ENCODE assay signal across 29 mouse cellular contexts in the genomic region with DNA sequence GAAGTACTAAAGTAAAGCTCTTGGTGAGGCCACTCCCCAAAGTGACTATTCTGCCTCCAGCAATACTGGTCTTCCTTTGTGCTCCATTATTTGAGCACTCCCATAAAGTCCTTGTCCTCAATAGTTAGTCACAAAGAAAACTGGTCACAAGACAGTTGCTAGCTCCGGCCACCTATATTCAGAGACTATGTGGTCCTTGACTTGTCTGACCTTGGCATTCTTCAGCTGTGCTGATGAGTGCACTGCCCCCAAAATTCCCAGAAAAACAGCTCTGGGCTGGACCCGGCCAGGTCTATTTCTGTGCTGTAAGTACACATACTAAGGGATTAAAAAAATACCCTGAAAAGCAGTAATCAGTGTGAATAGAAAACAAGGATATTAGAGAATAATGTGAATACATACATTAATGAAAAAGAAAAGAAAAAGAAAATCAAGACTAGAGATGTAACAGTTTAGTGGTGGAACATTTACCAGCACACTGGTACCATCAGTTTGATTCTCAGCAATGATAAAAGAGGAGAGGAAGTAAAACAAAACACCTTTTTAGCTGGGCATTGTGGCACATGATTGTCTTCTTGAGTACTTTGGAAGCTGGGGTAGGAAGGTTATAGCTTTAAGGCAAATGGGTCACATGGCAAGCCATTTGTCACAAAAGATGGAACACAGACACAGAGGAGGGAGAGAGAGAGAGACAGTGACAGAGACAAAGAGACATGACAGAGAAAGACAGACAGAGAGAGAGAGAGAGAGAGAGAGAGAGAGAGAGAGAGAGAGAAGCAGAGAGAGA. TPM values are rescaled to one million over a fixed set of nuclear protein-coding genes. Genes with fewer than 3 reads are reported as not detected.
DNase-seq lines count a peak whose midpoint lies in the region; ATAC-seq lines count a peak whose summit lies in the region.
"Had no signal": no experiment of that assay in that cellular context is flagged by ENCODE, and none has a peak within 500 bp of the region (broad histone marks: within the 10 kb centered on the region; RNA-seq: fewer than 3 reads in every experiment).

No protein-coding gene starts in this region.

- H3K27ac ChIP-seq in heart, embryonic 11.5 days (ENCODE audit: low read depth, low read length) = peak overlapping the region; percentile 3; the same call in 1 of the 2 replicates
- no peak overlapping the region for H3K27ac ChIP-seq in midbrain, embryonic 11.5 days (ENCODE audit: low read depth, low read length)
- H3K27ac ChIP-seq: forebrain, embryonic 13.5 days; heart, embryonic 13.5 days; hindbrain, embryonic 12.5 days; kidney, postnatal 0 days; limb, embryonic 10.5 days; limb, embryonic 15.5 days; liver, embryonic 13.5 days; midbrain, embryonic 13.5 days; stomach, embryonic 15.5 days had no signal

- no peaks in the 10 kb centered on the region; the same call in 1 of the 2 replicates for H3K4me1 ChIP-seq in heart, embryonic 11.5 days (ENCODE audit: control insufficient read depth, insufficient read depth, low read length)
- no peaks in the 10 kb centered on the region for H3K4me1 ChIP-seq in midbrain, embryonic 11.5 days (ENCODE audit: control insufficient read depth, insufficient read depth, low read length)
- H3K4me1 ChIP-seq: forebrain, embryonic 13.5 days; hindbrain, embryonic 12.5 days; limb, embryonic 10.5 days; limb, embryonic 15.5 days; liver, embryonic 13.5 days; megakaryocyte, embryonic 14.5 days; midbrain, embryonic 13.5 days; stomach, embryonic 15.5 days had no signal

- no peaks in the 10 kb centered on the region for H3K36me3 ChIP-seq in heart, embryonic 11.5 days (ENCODE audit: control insufficient read depth, insufficient read depth, low read length)
- H3K36me3 ChIP-seq in midbrain, embryonic 11.5 days (ENCODE audit: control insufficient read depth, insufficient read depth, low read length) = no peaks in the 10 kb centered on the region
- H3K36me3 ChIP-seq: heart, embryonic 13.5 days; hindbrain, embryonic 12.5 days; limb, embryonic 10.5 days; limb, embryonic 15.5 days; liver, embryonic 13.5 days; midbrain, embryonic 13.5 days; stomach, embryonic 15.5 days had no signal

- no peaks in the 10 kb centered on the region for H3K9me3 ChIP-seq in heart, embryonic 11.5 days (replicated peaks; ENCODE audit: control insufficient read depth, low read length)
- no peaks in the 10 kb centered on the region for H3K9me3 ChIP-seq in midbrain, embryonic 11.5 days (ENCODE audit: control insufficient read depth, low read length)
- H3K9me3 ChIP-seq: forebrain, embryonic 13.5 days; heart, embryonic 13.5 days; hindbrain, embryonic 12.5 days; limb, embryonic 10.5 days; limb, embryonic 15.5 days; liver, embryonic 13.5 days; midbrain, embryonic 13.5 days; stomach, embryonic 15.5 days had no signal

- peak; percentile 64 to 84 for DNase-seq in adrenal gland, adult (ENCODE audit: inconsistent age in 2 of 2, low spot score in 1 of 2)
- no peak for DNase-seq in adrenal gland, postnatal 4 days (ENCODE audit: low spot score in 2 of 2)
- no peak for DNase-seq in heart, postnatal 36 days
- DNase-seq in ZHBTc4 (ENCODE audit: low read depth, low spot score) = peak; percentile 91
- DNase-seq in left cerebral cortex, postnatal 25 days (ENCODE audit: low spot score in 2 of 2) = no peak
- no peak for DNase-seq in midbrain, embryonic 11.5 days (ENCODE audit: low spot score, missing footprints)
- DNase-seq: cerebellum, adult 11-12 months; cerebellum, adult 9-11 months; gastrocnemius, postnatal 10 days; kidney, adult 8-10 months; kidney, postnatal 4 days; layer of hippocampus, postnatal 36 days; liver, embryonic 13.5 days; lung, adult 18-20 months; lung, postnatal 4 days; right cerebral cortex, postnatal 14 days; thymus, postnatal 14 days had no signal

- 37% methylated on average over 2 of the region's 2 CpGs for WGBS in heart, embryonic 11.5 days (ENCODE audit: insufficient replicate concordance)
- WGBS in midbrain, embryonic 11.5 days = 60% methylated on average over 2 of the region's 2 CpGs

- no peak overlapping the region for H3K9ac ChIP-seq in heart, embryonic 11.5 days (ENCODE audit: low read depth, low read length)
- no peak overlapping the region for H3K9ac ChIP-seq in midbrain, embryonic 11.5 days (ENCODE audit: low read length)
- H3K9ac ChIP-seq: forebrain, embryonic 13.5 days; heart, embryonic 13.5 days; hindbrain, embryonic 12.5 days; limb, embryonic 15.5 days; liver, embryonic 13.5 days; midbrain, embryonic 13.5 days; stomach, embryonic 15.5 days had no signal

- H3K4me2 ChIP-seq in heart, embryonic 11.5 days = no peak overlapping the region
- H3K4me2 ChIP-seq in midbrain, embryonic 11.5 days = no peak overlapping the region
- H3K4me2 ChIP-seq: forebrain, embryonic 13.5 days; heart, embryonic 13.5 days; hindbrain, embryonic 12.5 days; limb, embryonic 15.5 days; liver, embryonic 13.5 days; midbrain, embryonic 13.5 days; stomach, embryonic 15.5 days had no signal

- ATAC-seq in heart, embryonic 11.5 days (replicated peaks; ENCODE audit: insufficient number of reproducible peaks, low FRiP score, low TSS enrichment) = no peak
- no peak for ATAC-seq in midbrain, embryonic 11.5 days (ENCODE audit: low FRiP score)
- ATAC-seq: forebrain, embryonic 13.5 days; intestine, embryonic 16.5 days; lung, postnatal 0 days; midbrain, embryonic 13.5 days had no signal

- H3K27me3 ChIP-seq in heart, embryonic 11.5 days (ENCODE audit: control insufficient read depth, insufficient read depth, low read length) = no peaks in the 10 kb centered on the region
- H3K27me3 ChIP-seq in midbrain, embryonic 11.5 days (ENCODE audit: control insufficient read depth, insufficient read depth, low read length) = no peaks in the 10 kb centered on the region
- H3K27me3 ChIP-seq: forebrain, embryonic 13.5 days; heart, embryonic 13.5 days; hindbrain, embryonic 12.5 days; limb, embryonic 15.5 days; liver, embryonic 13.5 days; megakaryocyte, embryonic 14.5 days; midbrain, embryonic 13.5 days; stomach, embryonic 15.5 days had no signal

- no peak overlapping the region for H3K4me3 ChIP-seq in heart, embryonic 11.5 days (ENCODE audit: low read depth, low read length)
- no peak overlapping the region for H3K4me3 ChIP-seq in midbrain, embryonic 11.5 days (ENCODE audit: low read depth, low read length)
- H3K4me3 ChIP-seq: forebrain, embryonic 13.5 days; heart, embryonic 13.5 days; hindbrain, embryonic 12.5 days; limb, embryonic 10.5 days; limb, embryonic 15.5 days; liver, embryonic 13.5 days; megakaryocyte, embryonic 14.5 days; midbrain, embryonic 13.5 days; stomach, embryonic 15.5 days had no signal

- intact Hi-C loops in heart, postnatal 36 days (cut with DNase I) = loop anchor here (5.0 kb wide), 1 partner anchor 364 kb away; a partner anchor contains a TSS
- intact Hi-C loops in left cerebral cortex, postnatal 25 days (cut with DNase I) = no loop called here

RNA-seq across cellular contexts. Expression of a gene that starts 12.6 kb away (rescaled TPM):
- total RNA-seq in adrenal gland, postnatal 4 days (2021) = 10 to 100 TPM; 20.6 to 20.7 TPM
- 22.2 and 23.9 TPM in 2 replicates for polyA plus RNA-seq in heart, embryonic 11.5 days (2014; fragmentation: Nextera tagmentation; extraction: Ambion mirVana)
- 10 to 100 TPM; 11.4 to 12.0 TPM for total RNA-seq in heart, postnatal 36 days (2021)
- total RNA-seq in left cerebral cortex, postnatal 25 days (2021) = 10 to 100 TPM; 12.2 to 12.7 TPM
- 11.9 and 14.2 TPM in 2 replicates for polyA plus RNA-seq in midbrain, embryonic 11.5 days (2014; fragmentation: Nextera tagmentation; extraction: Ambion mirVana)

Comparison
In these comparisons a context has a peak if more than half of its experiments do, and no peak if none do; other contexts are left out.
1. DNase-seq: peak in adrenal gland, adult (2 of 2) and ZHBTc4 (single experiment); none in adrenal gland, postnatal 4 days (0 of 2), heart, postnatal 36 days (0 of 2), left cerebral cortex, postnatal 25 days (0 of 2) and midbrain, embryonic 11.5 days (single experiment).